Mouse (Mus musculus) testis, adult 2 months (tissue): ENCODE data around the gene Uvrag.

Experiments used
- CTCF ChIP-seq: fragments of 200-500 bp; IDR thresholded peaks from 2 replicates; pipeline ENCODE4 v1.5.1; 2012; ENCODE audit warnings: low read depth, mild to moderate bottlenecking, inconsistent platforms, low read length, moderate library complexity; ENCODE audit not compliant: control insufficient read depth, insufficient read depth, insufficient replicate concordance
- POLR2A ChIP-seq: fragments of 200-500 bp; IDR thresholded peaks from 2 replicates; pipeline ENCODE4 v1.6.1; 2012; ENCODE audit warnings: low read depth, mild to moderate bottlenecking, inconsistent platforms, low read length, moderate library complexity; ENCODE audit not compliant: control insufficient read depth

DNA sequence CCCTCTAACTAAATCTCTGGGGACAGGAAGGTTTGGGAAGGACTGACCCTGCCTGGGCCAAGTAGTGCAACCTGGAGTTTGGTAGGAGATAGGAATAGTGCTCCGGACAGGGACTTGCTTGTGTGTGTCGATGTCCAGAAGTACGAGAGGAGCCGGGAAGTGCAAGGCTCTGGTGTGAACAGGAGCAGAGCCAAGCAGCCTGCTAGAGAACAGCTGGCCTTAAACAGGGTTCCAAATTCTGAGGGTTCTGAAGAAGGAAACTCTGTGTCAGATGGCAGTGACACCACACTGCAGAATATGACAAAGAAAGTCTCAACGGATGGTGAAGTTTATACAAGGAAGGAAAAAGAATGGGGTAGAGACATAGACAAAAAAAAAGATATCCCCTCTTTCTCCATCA, 223.5 kb downstream of the Uvrag start:
- no peak for TF ChIP-seq CTCF
- no peak for TF ChIP-seq POLR2A
